9 mouse cellular contexts compared by ENCODE assay signal in genomic region chr5:104074388-104074787, GRCm38 (mm10). TPM values are rescaled to one million over a fixed set of nuclear protein-coding genes. Genes with fewer than 3 reads are reported as not detected.
A peak's percentile ranks its signal among the peaks of the same experiment; 100 is the strongest.
DNase-seq lines count a peak whose midpoint lies in the region; ATAC-seq and TF ChIP-seq lines count a peak whose summit lies in the region.
"Had no signal": no experiment of that assay in that cellular context is flagged by ENCODE, and none has a peak within 500 bp of the region (broad histone marks: within the 10 kb centered on the region; RNA-seq: fewer than 3 reads in every experiment).

No protein-coding gene starts in this region.

- ATAC-seq in forebrain, embryonic 11.5 days (replicated peaks; ENCODE audit: low FRiP score) = no peak; the same call in 1 of the 2 replicates
- ATAC-seq in forebrain, embryonic 16.5 days = no peak
- no peak for ATAC-seq in kidney, embryonic 15.5 days (replicated peaks; ENCODE audit: low FRiP score)

- H3K9ac ChIP-seq in forebrain, embryonic 11.5 days (ENCODE audit: low read length) = no peak overlapping the region
- H3K9ac ChIP-seq in forebrain, embryonic 16.5 days (replicated peaks; ENCODE audit: low read depth, low read length) = no peak overlapping the region
- H3K9ac ChIP-seq in heart, adult 2 months (ENCODE audit: low read depth, low read length) = no peak overlapping the region
- H3K9ac ChIP-seq in kidney, embryonic 15.5 days = no peak overlapping the region

- H3K79me2 ChIP-seq in heart, adult 2 months (replicated peaks; ENCODE audit: control insufficient read depth, insufficient read depth, low read length) = no peaks in the 10 kb centered on the region

- 33% methylated on average over 12 of the region's 12 CpGs for WGBS in forebrain, embryonic 11.5 days
- 35% methylated on average over 12 of the region's 12 CpGs for WGBS in forebrain, embryonic 16.5 days
- WGBS in heart, adult 2 months = 23% methylated on average over 12 of the region's 12 CpGs
- WGBS in kidney, embryonic 15.5 days = 29% methylated on average over 12 of the region's 12 CpGs
- WGBS in spleen, adult 2 months = 23% methylated on average over 12 of the region's 12 CpGs

- DNase-seq in forebrain, embryonic 11.5 days (ENCODE audit: low spot score) = peak; percentile 83
- peak; percentile 79 for DNase-seq in NIH3T3 (ENCODE audit: low read depth)
- peak; percentile 74 to 85 for DNase-seq in cerebellum, postnatal 25 days
- DNase-seq in heart, adult 2 months = peak; percentile 57 to 81
- peak; percentile 68 to 75 for DNase-seq in lung, postnatal 4 days
- DNase-seq in spleen, adult 2 months (ENCODE audit: low read depth in 1 of 2, low spot score in 2 of 2) = peak in 1 of 2 experiments; percentile 38

- peak; percentile 95 for TF ChIP-seq CTCF in heart, adult 2 months (IDR thresholded peaks at IDR 0.05)
- TF ChIP-seq CTCF in spleen, adult 2 months (IDR thresholded peaks at IDR 0.05; ENCODE audit: extremely low read depth, insufficient read depth, insufficient read length, insufficient replicate concordance) = peak; percentile 82

- H3K4me1 ChIP-seq in forebrain, embryonic 11.5 days (replicated peaks; ENCODE audit: control insufficient read depth, insufficient read depth, low read length) = peaks cover 6% of the 10 kb centered on the region
- peaks cover 6% of the 10 kb centered on the region; the same call in 1 of the 2 replicates for H3K4me1 ChIP-seq in forebrain, embryonic 16.5 days (replicated peaks; ENCODE audit: control insufficient read depth, insufficient read depth, low read length)
- peaks cover 1% of the 10 kb centered on the region; the same call in 1 of the 2 replicates for H3K4me1 ChIP-seq in heart, adult 2 months (ENCODE audit: control insufficient read depth, insufficient read depth, low read length)
- peaks cover 6% of the 10 kb centered on the region; the same call in 1 of the 2 replicates for H3K4me1 ChIP-seq in kidney, embryonic 15.5 days
- no peaks in the 10 kb centered on the region for H3K4me1 ChIP-seq in spleen, adult 2 months (ENCODE audit: control insufficient read depth, insufficient read depth, insufficient read length)

- intact Hi-C loops in heart, adult 2 months (cut with DNase I) = loop anchor here (2.0 to 5.0 kb wide), 2 partner anchors 76 to 258 kb away; no protein-coding TSS in a partner anchor

- TF ChIP-seq POLR2A in heart, adult 2 months (IDR thresholded peaks at IDR 0.05; ENCODE audit: insufficient read depth, low read depth, low read length) = no peak
- TF ChIP-seq POLR2A in spleen, adult 2 months (IDR thresholded peaks at IDR 0.05; ENCODE audit: low read depth, low read length) = no peak

- H3K27ac ChIP-seq in forebrain, embryonic 11.5 days (ENCODE audit: low read depth, low read length) = no peak overlapping the region
- H3K27ac ChIP-seq in forebrain, embryonic 16.5 days (ENCODE audit: low read length) = no peak overlapping the region
- no peak overlapping the region for H3K27ac ChIP-seq in heart, adult 2 months
- H3K27ac ChIP-seq in kidney, embryonic 15.5 days = no peak overlapping the region
- H3K27ac ChIP-seq in spleen, adult 2 months (ENCODE audit: insufficient read depth, low read length) = no peak overlapping the region

- no peak overlapping the region for H3K4me3 ChIP-seq in forebrain, embryonic 11.5 days (ENCODE audit: low read depth, low read length)
- no peak overlapping the region for H3K4me3 ChIP-seq in forebrain, embryonic 16.5 days (replicated peaks; ENCODE audit: low read length)
- H3K4me3 ChIP-seq in heart, adult 2 months = no peak overlapping the region
- no peak overlapping the region for H3K4me3 ChIP-seq in kidney, embryonic 15.5 days (replicated peaks)
- H3K4me3 ChIP-seq in spleen, adult 2 months (ENCODE audit: extremely low read depth, insufficient read depth, insufficient read length) = no peak overlapping the region

- no peak overlapping the region for H3K4me2 ChIP-seq in forebrain, embryonic 11.5 days (ENCODE audit: low read depth, low read length, severe bottlenecking)
- H3K4me2 ChIP-seq in forebrain, embryonic 16.5 days (ENCODE audit: low read length) = no peak overlapping the region
- H3K4me2 ChIP-seq in kidney, embryonic 15.5 days = peak overlapping the region; percentile 40

- 0 out of 2 replicates have a peak, but pooled peaks have one; percentile 58 for TF ChIP-seq EP300 in heart, adult 2 months (IDR thresholded peaks at IDR 0.05; ENCODE audit: insufficient read depth, low read depth, low read length)

- no peaks in the 10 kb centered on the region for H3K9me3 ChIP-seq in forebrain, embryonic 11.5 days (ENCODE audit: control insufficient read depth, low read length)
- H3K9me3 ChIP-seq in forebrain, embryonic 16.5 days (ENCODE audit: control insufficient read depth, low read length) = no peaks in the 10 kb centered on the region
- H3K9me3 ChIP-seq in kidney, embryonic 15.5 days (replicated peaks) = no peaks in the 10 kb centered on the region

- no peaks in the 10 kb centered on the region for H3K36me3 ChIP-seq in forebrain, embryonic 11.5 days (ENCODE audit: control insufficient read depth, insufficient read depth, low read length)
- H3K36me3 ChIP-seq in forebrain, embryonic 16.5 days (ENCODE audit: control insufficient read depth, insufficient read depth) = no peaks in the 10 kb centered on the region
- no peaks in the 10 kb centered on the region for H3K36me3 ChIP-seq in heart, adult 2 months (ENCODE audit: control insufficient read depth, insufficient read depth, low read length)
- no peaks in the 10 kb centered on the region for H3K36me3 ChIP-seq in kidney, embryonic 15.5 days
- H3K36me3 ChIP-seq in spleen, adult 2 months (ENCODE audit: control insufficient read depth, insufficient read depth, low read length) = no peaks in the 10 kb centered on the region

- H3K27me3 ChIP-seq in forebrain, embryonic 11.5 days (ENCODE audit: control insufficient read depth, insufficient read depth, low read length) = no peaks in the 10 kb centered on the region
- no peaks in the 10 kb centered on the region for H3K27me3 ChIP-seq in forebrain, embryonic 16.5 days (replicated peaks; ENCODE audit: control insufficient read depth, insufficient read depth, low read length)
- no peaks in the 10 kb centered on the region for H3K27me3 ChIP-seq in heart, adult 2 months (ENCODE audit: control insufficient read depth, insufficient read depth, low read length)
- H3K27me3 ChIP-seq in kidney, embryonic 15.5 days = no peaks in the 10 kb centered on the region; the same call in 1 of the 2 replicates
- no peaks in the 10 kb centered on the region for H3K27me3 ChIP-seq in spleen, adult 2 months (ENCODE audit: control insufficient read depth, insufficient read depth, low read length)

RNA-seq across cellular contexts. Expression of gene Gm17660, which starts 3.0 kb away (rescaled TPM):
- not detected in 2 replicates for polyA plus RNA-seq in forebrain, embryonic 11.5 days (2014; fragmentation: Nextera tagmentation; extraction: Ambion mirVana)
- not detected in 2 replicates for polyA plus RNA-seq in forebrain, embryonic 16.5 days (2015; fragmentation: Nextera tagmentation; extraction: Ambion mirVana)
- not detected for total RNA-seq in heart, adult 2 months (2021)
- polyA plus RNA-seq in heart, adult 2 months (2012; rRNA removed) = not detected in 2 replicates
- 0.38 TPM in 1 of 2 replicates, not detected in the other for polyA plus RNA-seq in kidney, embryonic 15.5 days (2015; fragmentation: Nextera tagmentation; extraction: Ambion mirVana)
- not detected in 2 replicates for polyA plus RNA-seq in spleen, adult 2 months (2012; rRNA removed)
- total RNA-seq: left cerebral cortex, adult 8-10 months had no signal

RNA-seq across cellular contexts. Expression of gene Nudt9, which starts 28.3 kb away (rescaled TPM):
- 61.3 and 65.2 TPM in 2 replicates for polyA plus RNA-seq in forebrain, embryonic 11.5 days (2014; fragmentation: Nextera tagmentation; extraction: Ambion mirVana)
- 55.9 and 57.8 TPM in 2 replicates for polyA plus RNA-seq in forebrain, embryonic 16.5 days (2015; fragmentation: Nextera tagmentation; extraction: Ambion mirVana)
- total RNA-seq in heart, adult 2 months (2021) = 10 to 100 TPM; 48.3 to 59.1 TPM
- 38.7 and 39.0 TPM in 2 replicates for polyA plus RNA-seq in heart, adult 2 months (2012; rRNA removed)
- polyA plus RNA-seq in kidney, embryonic 15.5 days (2015; fragmentation: Nextera tagmentation; extraction: Ambion mirVana) = 59.9 and 64.1 TPM in 2 replicates
- polyA plus RNA-seq in spleen, adult 2 months (2012; rRNA removed) = 27.7 and 39.1 TPM in 2 replicates

RNA-seq across cellular contexts. Expression of gene Sparcl1, which starts 39.1 kb away (rescaled TPM):
- 23.3 and 24.1 TPM in 2 replicates for polyA plus RNA-seq in forebrain, embryonic 11.5 days (2014; fragmentation: Nextera tagmentation; extraction: Ambion mirVana)
- polyA plus RNA-seq in forebrain, embryonic 16.5 days (2015; fragmentation: Nextera tagmentation; extraction: Ambion mirVana) = 110 and 137 TPM in 2 replicates
- 100 to 1,000 TPM; 182 to 219 TPM for total RNA-seq in heart, adult 2 months (2021)
- polyA plus RNA-seq in heart, adult 2 months (2012; rRNA removed) = 122 and 281 TPM in 2 replicates
- 47.6 and 68.2 TPM in 2 replicates for polyA plus RNA-seq in kidney, embryonic 15.5 days (2015; fragmentation: Nextera tagmentation; extraction: Ambion mirVana)
- polyA plus RNA-seq in spleen, adult 2 months (2012; rRNA removed) = 17.3 and 18.0 TPM in 2 replicates

RNA-seq across cellular contexts. Expression of gene Hsd17b11, which starts 52.7 kb away (rescaled TPM):
- polyA plus RNA-seq in forebrain, embryonic 11.5 days (2014; fragmentation: Nextera tagmentation; extraction: Ambion mirVana) = 0.95 and 0.96 TPM in 2 replicates
- polyA plus RNA-seq in forebrain, embryonic 16.5 days (2015; fragmentation: Nextera tagmentation; extraction: Ambion mirVana) = 1.7 and 1.8 TPM in 2 replicates
- 10 to 100 TPM; 23.1 to 30.8 TPM for total RNA-seq in heart, adult 2 months (2021)
- 14.0 and 20.6 TPM in 2 replicates for polyA plus RNA-seq in heart, adult 2 months (2012; rRNA removed)
- polyA plus RNA-seq in kidney, embryonic 15.5 days (2015; fragmentation: Nextera tagmentation; extraction: Ambion mirVana) = 7.3 and 8.0 TPM in 2 replicates
- polyA plus RNA-seq in spleen, adult 2 months (2012; rRNA removed) = 12.2 and 13.0 TPM in 2 replicates
